Comparison of ENCODE assay signal across 1 mouse cellular context in genomic region chr14:51092073-51092620, GRCm38 (mm10).
TF ChIP-seq lines count a peak whose summit lies in the region.

No protein-coding gene starts in this region.

TF ChIP-seq in MEL, 35 proteins besides CTCF, POLR2A, EP300 and RAD21:
- no peak for TF ChIP-seq MAX (IDR thresholded peaks at IDR 0.05; ENCODE audit: low read length)
- TF ChIP-seq POLR2AphosphoS5 (IDR thresholded peaks at IDR 0.05; ENCODE audit: borderline replicate concordance, low read depth, low read length), result no peak
- no peak for TF ChIP-seq GATA1 (IDR thresholded peaks at IDR 0.05; ENCODE audit: low read depth, low read length)
- no peak for TF ChIP-seq UBTF (IDR thresholded peaks at IDR 0.05; ENCODE audit: borderline replicate concordance, insufficient read depth, low read depth, low read length)
- TF ChIP-seq NELFE (IDR thresholded peaks at IDR 0.05; ENCODE audit: low read depth, low read length), result no peak
- TF ChIP-seq USF2 (IDR thresholded peaks at IDR 0.05; ENCODE audit: borderline replicate concordance in 1 of 2, insufficient read depth in 1 of 2, low read depth in 1 of 2, low read length in 2 of 2), result no peak
- no peak for TF ChIP-seq TCF12 (IDR thresholded peaks at IDR 0.05; ENCODE audit: low read depth, low read length)
- no peak for TF ChIP-seq HCFC1 (IDR thresholded peaks at IDR 0.05; ENCODE audit: low read depth, low read length)
